Mouse (Mus musculus) kidney, adult 8-10 months (tissue): ENCODE measurements at regions not wholly inside any gene's neighbourhood (a gene's known extent, or its start where the extent isn't known, plus 50 kb on each side); places are given as distances from the start of the nearest gene placed in this dataset.
"Not testable (repeated sequence)": the region's sequence is repeated elsewhere in the genome, so short reads cannot be mapped to it uniquely, and the experiment has no call there.

Experiments
- DNase-seq, 2 experiments: peaks; one replicate each; pipeline ENCODE4 v3.0.0; 2022

GRCm38 (mm10) chr7:129689464-129689863 lies 97.8 kb downstream of the Wdr11 start:
- no peak for DNase-seq

DNA sequence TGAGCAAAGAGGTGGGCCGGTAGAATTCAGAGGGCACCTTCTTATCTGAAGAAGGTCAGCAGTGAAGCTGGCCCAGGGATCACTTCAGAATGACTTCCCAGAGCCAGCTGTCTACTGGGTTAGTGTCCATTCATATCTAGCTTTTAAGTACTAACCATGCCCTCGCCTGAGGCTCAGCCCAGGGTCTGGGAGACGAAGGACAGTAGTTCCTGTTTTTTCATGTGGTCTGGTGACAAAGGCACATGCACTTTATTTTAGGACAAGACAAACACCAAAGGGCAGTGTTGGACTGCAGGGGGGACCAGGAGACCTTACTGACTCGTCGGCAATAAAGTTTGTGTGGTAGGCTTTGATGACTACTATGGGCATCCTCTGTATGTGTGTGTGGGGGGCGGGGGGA lies 99.2 kb downstream of the Wdr11 start:
- DNase-seq = no peak

DNA sequence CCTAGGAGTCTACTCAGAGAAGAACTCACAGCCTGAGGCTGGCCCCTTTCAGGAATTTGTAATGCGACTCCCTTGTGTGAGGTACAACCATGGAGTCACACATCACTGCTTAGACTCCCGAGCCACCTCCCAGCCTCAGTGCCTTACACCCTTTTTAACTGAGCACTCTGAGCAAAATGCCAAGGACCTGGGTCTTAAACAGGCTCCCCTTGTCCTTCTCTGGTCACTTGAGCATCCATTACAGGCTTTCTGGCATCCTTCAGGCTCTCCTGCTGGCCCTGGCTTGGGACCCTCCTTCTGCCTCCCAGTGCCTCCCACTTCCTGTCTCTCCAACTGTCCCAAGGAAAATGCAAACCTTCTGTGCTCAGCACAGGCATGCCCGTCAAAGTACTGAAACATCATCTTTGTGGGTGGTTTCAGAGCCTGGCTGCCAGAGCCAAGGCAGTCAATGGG lies 100.0 kb downstream of the Wdr11 start:
- DNase-seq = no peak

DNA sequence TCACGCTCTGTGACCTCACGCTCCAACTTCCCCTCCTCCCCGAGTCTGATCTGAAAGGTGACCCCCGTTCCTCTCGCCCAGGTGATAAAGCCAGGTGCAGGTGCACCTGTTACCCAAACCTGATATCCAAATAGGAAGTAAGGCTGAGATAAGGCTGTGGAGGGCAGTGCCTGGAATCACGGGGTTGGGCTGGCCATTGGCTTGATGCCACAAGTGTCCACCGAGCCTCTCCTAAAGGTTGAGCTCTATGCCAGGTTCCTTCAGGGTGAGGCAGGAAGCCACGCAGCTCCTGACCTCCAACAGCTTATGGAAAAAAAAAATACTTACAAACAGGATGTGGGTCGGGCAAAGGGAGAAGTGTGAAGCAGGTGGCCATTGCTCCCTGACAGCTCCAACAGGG lies 102.0 kb downstream of the Wdr11 start:
- no peak for DNase-seq

DNA sequence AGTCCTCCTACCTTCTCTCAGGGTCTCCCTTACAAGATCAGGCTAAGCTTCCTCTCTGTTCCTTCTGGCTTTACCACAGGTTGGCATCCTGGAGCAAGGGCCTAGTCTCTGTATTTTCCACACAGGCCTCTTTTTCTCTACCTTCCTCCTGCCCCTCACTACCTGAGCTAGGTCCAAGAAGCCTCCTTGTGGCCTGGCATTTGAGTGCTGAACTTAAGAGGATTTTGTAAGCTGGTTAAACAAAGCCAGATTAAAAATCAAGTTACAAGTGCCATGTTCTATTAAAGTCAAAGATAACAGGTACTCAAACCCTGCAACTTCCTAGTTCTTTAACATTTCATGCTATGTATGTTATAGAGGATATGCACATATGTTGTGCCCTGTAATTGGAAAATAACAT lies 102.5 kb downstream of the Wdr11 start:
- DNase-seq = no peak

- DNase-seq = no peak
Observed at GRCm38 (mm10) chr7:129699931-129700570, 108.4 kb downstream of the Wdr11 start.

DNA sequence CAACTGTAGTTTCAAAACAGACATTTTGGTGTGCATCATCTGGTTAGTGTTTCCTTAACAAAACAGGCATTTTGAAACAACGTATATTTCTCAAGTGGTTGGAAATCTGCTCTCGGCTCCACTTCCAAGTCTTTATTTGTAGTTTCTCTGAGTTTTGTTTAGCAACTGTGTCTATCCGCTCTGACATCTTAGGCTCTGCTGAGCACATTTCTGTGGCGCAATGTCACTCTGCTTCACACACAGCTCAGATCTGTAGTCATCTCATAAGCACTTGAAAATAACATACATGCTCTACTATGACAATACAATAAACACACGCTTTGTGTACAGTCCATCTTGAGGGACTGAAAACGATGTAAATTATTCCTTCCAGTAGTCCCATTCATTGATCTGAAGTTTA lies 135.9 kb downstream of the Wdr11 start:
- DNase-seq = no peak

DNA sequence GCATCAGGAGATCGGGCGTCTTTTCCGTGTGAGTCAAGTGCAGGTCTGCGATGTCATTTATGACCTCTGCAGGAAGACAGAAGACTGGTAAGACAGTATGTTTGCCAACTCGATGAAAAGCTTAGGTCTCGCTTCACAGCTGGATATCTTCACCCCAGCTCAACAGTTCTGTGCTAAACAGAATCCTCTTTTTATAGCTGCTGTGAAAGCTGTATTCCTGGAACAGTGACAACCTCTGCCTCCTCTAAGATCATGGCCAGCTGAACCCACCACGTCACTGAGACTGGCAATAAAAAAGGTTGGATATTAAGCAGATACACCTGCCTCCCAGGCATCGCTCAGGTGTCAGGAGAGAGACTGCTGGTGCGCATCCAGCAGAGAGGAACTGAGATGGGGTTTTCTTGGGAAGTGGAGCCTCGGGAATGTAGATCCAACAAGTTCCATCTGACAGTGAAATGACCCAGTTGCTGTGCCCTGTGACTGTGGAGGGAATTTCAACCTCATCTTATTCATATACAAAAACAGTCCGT lies 138.1 kb downstream of the Wdr11 start:
- DNase-seq = no peak

GRCm38 (mm10) chr7:129730785-129731352 lies 139.2 kb downstream of the Wdr11 start:
- DNase-seq = no peak

GRCm38 (mm10) chr7:129742657-129743056 lies 151.0 kb downstream of the Wdr11 start:
- no peak for DNase-seq

GRCm38 (mm10) chr7:129743955-129744666 lies 152.4 kb downstream of the Wdr11 start:
- DNase-seq = no peak

- no peak for DNase-seq
Observed at GRCm38 (mm10) chr7:129746639-129747038, 155.0 kb downstream of the Wdr11 start.

DNA sequence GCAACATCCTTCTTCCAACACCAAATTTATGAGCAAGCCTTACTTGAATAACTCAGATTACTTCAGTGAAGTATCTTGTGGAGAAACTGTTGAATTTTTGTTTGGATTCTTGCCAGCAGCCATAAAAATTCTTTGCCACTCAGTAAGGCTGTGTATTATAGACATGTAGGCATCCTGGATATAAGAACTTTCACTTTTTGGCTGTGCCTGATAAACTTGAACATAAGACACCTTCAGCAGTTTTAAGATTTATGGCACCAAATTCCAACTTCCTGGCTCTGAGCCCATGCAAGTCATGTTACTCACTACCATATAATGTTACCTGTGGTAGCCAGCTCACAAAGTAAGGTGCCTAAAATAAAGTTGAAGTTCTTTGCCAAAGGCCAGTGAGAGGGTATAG lies 159.3 kb downstream of the Wdr11 start:
- DNase-seq = no peak

DNA sequence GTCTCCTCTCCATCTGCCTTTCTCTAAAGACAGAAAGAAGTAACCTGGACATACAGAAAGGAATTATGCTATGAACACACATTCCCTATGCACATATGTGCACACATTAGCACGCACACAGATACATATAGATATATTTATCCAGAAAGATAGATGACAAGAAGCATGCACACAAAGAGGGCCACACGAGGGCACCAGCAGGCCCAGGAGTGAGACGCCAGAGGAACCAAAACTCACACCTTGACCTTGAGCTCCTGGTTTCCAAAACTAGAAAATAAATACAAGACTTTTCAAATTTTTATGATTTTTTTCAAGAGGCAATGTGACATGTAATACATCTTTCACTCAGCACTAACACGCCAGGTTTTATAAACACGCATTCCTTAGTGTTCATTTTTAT lies 163.1 kb downstream of the Wdr11 start:
- DNase-seq = no peak

DNA sequence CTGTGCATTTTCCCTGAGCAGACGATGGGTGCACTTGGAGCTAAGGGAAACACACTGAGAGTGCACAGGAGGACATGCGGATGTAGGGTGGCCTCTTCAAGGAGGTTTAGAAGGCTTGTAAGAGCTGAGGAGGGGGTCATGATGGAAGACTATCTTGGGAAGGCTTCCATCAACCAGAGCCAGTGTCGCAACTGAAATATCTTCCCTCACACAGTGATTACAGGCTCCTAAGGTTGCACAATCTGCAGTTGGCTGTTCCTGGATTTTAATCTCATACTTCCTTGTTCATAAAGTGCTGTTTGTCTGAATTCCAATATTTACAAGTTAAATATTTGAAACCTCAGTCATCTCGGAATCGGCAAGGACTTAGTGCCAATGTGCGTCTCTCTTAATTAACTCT lies 164.5 kb downstream of the Wdr11 start:
- no peak for DNase-seq

DNA sequence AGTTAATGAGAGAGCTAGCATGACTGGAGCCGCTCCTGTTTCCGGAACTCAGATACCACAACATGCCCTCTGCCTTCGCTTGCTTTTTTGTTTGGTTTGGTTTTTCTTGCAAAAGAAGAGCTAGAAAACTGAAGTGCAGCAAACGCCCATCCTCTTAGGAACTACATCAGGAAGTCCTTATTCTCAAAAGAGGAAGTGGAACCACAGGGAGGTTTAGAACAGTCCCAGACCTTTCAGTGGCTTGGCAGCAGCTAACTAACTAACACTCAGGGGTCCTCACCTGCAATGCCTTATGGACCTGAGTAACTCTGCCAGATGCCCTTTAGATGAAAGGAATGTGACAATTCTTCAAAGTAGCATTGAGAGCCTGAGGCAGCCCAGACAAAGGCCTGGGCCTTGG lies 168.2 kb downstream of the Wdr11 start:
- DNase-seq = no peak

GRCm38 (mm10) chr7:129760386-129760785 lies 168.7 kb downstream of the Wdr11 start:
- DNase-seq = peak in 1 of 2 experiments; percentile 4

GRCm38 (mm10) chr7:129763754-129764153 lies 172.1 kb downstream of the Wdr11 start:
- DNase-seq = no peak

DNA sequence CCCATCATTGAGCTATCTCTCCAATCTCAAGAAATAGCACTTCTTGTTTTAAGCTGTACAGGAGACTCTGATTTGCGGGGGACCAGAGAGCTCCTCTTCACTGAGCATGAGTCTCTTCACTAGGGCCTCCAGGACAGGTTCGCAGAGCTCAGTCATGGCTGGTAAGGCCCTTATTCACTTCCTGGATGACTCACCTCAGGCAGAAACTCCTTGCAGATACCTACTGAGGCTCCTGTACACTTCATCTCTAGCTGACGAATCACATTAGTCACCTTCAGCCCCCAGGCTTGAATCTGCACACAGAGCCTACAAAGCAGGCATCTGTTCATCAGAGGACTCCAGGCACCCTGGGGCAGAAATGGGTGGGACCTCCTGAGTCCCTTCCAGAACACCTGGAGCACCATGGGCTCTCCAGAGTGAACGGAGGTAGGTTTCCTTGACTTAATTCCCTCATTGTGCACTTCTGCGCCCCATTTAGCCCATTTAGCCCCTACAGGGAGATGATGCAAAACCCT lies 172.8 kb downstream of the Wdr11 start:
- DNase-seq = no peak

GRCm38 (mm10) chr7:129765681-129766080 lies 174.0 kb downstream of the Wdr11 start:
- no peak for DNase-seq

DNA sequence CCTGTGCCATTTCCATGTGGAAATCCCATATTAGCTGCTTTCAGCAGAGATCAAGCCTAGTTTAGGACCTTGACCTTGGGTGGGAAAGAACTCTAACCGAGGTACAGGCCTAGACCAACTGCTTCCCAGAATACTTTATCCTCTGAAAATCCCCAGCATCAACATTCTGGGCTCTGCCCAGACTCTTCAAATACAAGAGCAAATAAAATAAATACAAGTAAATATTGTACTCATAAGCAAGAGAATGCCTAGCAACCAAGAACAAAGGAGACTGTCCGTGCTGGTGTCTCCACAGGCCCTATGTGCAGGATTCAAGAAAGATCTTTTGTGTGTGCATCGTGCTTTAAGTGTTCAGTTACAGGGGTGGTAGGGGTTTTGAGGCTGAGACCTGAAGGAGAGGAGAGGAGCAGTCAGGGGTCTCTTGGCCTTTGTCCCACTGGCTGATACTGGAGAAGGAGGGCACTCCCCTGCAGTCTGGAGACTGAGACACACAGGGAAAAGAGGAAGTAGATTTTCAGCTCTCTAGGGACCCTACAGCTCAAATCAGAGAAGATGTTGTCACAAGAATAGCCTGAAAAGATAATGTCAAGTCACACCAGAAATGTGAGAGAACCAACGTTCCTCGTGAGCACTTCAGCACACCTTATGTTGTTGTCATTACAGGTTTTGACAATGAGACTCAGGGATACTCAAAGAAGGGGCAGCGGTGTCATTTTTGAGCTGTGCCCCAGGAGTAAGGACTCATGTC lies 174.6 kb downstream of the Wdr11 start:
- DNase-seq = no peak

- not testable (repeated sequence) for DNase-seq
Observed at GRCm38 (mm10) chr7:129769673-129770072, 178.0 kb downstream of the Wdr11 start.

- no peak for DNase-seq
Observed at GRCm38 (mm10) chr7:129771876-129772275, 180.2 kb downstream of the Wdr11 start.
